Mouse (Mus musculus) adrenal gland, postnatal 14 days (tissue): ENCODE results near the gene Wwp2. TPM values are rescaled to one million over a fixed set of nuclear protein-coding genes. Genes with fewer than 3 reads are reported as not detected.

ENCODE experiments used
- DNase-seq: peaks from one replicate; pipeline ENCODE4 v3.0.0; 2021; ENCODE audit warnings: mixed read lengths
- total RNA-seq: library from RNA; stranded (reverse); gene quantifications from 2 replicates; pipeline ENCODE4 v1.2.3, GENCODE M21; 2021

Gene Wwp2
- total RNA-seq, 1 experiment from 2014 or later, result 27.7 TPM

DNA sequence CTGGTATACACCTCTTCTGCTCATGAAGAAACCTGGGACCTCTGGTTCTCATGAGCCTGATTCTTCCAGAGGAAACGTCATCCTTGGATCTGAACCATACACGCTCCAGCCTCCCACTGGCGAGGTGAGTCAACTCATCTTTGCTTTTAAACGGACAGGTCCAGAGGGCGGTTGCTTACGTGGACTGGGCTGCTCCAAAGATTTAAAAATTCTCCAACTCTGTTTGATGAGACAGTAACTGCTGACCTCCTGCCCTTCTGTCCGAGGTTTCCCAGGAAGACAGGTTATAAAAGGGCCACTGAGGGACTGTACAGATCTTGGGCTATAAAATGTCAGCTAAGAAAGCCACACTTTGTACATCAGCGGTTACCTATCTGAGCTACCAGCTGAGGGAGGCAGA is 5.3 kb upstream of the Wwp2 start:
- DNase-seq, result no peak

DNA sequence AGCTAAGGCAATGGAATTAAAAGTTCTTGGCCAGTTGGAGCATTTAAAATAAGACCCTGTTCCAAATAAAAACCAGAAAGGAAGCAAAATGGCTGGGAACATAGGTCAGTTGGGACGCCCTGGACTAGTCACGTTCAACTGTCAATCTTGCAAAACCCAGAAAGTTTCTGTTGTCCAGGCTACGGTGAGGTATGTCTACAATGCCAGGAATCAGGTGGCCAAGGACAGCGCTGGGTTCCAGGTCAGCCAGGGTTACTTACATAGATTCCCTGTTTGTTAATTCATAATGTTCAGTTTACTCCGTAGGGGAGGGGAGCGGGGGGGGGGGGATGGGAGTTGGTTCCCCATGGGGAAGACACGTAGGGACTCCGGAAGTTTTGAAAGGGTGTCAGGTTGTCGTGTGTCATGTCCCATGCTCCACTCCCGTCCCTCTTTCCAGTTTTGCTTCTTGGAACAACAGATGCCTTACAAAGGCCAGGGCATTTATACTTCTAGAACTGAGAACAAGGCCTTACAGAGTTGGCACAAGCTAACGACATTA is 674 bp upstream of the Wwp2 start:
- DNase-seq, result no peak

DNA sequence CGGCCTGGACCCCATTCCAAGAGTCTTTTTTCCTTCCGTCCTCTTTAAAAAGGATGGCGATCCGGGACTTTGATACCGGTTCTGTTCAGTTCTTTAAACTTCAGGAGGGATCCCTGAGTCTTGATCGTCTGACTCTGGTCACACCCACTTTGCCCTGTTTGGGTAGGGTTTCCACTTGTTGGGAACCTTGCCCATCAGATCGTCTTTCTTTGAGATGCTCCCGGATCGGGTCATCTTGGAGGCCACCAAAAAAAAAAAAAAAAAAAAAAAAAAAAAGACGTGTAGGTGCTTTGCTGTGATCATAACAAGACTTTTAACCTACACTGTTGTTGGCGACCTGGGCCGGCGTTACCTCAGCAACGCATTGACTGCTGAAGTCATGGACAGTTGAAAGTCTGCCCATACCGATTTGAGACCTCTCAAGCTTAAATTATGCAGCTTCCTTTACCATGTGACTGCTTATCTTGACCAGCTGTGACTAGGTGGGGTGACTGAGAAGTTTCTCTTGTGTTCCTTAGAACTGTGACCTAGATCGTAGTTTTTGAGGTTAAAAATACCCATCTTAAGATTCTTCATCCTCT is 766 bp downstream of the Wwp2 start:
- DNase-seq, result peak; percentile 43

DNA sequence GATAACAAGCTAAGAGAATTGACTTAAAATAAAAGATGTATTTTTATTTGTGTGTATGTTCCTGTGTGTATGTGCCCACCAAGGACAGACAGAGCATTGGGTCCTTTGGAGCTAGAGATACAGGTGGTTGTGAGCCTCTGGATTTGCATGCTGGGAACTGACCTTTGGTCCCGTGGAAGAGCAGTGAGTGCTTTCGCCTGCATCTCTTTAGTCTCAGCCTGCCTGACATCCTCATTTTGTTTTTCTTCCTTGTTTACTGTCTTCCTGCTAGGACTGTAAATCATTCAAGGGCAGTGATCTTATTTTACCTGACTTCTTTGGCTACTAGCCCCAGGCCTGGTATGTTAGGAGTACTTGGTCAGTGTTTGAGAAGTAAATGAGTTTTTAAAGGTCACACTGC is 1.5 kb downstream of the Wwp2 start:
- DNase-seq, result no peak

DNA sequence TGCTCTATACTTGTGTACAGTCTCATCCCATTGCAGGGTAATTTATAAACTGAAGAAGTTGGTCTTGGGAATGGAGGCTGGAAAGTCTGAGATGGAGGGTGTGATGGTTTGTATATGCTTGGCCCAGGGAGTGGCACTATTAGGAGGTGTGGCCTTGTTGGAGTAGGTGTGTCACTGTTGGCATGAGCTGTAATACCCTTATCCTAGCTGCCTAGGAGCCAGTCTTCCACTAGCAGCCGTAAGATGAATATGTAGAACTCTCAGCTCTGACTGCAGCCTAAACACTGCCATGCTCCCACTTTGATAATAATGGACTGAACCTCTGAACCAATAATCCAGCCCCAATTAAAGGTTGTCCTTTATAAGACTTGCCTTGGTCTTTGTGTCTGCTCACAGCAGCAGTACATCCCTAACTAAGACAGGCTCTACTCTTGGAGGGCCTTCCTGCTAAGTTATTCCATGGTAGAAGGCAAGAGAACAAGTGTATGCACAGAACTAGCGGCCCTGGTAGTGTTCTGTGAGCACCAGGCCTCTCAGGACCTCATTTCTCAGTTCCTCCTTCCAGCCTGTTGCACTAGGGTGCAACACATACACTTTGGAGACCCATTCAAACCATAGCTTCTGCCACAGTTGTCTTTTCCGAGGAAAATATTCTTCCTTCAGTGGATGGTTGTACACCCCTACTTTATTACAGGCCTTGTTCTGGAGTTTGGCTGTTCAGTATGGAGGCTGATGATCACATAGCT is 3.9 kb downstream of the Wwp2 start:
- DNase-seq, result no peak

DNA sequence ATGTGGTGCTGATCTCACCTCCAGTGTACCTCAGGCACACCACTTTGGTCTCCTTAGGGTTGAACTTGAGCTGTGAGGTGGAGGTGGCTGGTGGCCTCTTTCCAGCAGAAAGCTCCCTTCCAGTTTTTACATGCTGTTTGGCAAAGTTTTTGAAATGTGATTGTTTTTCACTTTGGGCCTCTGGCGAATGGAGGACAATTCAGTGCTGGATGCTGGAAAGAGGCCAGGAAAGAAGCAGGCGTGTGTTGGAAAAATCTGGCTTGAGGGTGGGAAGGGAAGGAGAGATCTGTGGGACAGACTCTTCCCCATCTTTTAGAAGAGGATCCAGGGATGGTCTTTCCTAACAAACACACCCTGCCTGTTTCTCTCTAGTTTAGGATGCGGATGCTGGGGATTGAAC is 8.5 kb downstream of the Wwp2 start:
- DNase-seq, result no peak

DNA sequence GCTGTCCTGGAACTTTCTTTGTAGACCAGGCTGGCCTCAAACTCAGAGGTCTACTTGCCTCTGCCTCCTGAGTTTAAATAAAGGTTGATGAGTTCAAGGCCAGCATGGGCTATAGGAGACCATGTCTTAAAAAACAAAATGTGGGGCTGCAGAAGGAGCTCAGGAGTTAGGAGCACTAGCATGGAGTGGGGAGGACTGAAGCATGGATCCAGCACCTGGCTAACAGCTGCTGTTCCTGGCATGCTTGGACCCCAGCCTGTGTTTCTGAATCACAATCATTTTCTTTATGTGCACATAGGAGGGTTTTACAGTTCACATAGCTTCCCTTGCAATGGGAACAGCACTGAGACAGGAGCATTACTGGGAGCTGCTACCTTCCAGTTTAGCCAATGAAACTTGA is 11.5 kb downstream of the Wwp2 start:
- DNase-seq, result no peak

DNA sequence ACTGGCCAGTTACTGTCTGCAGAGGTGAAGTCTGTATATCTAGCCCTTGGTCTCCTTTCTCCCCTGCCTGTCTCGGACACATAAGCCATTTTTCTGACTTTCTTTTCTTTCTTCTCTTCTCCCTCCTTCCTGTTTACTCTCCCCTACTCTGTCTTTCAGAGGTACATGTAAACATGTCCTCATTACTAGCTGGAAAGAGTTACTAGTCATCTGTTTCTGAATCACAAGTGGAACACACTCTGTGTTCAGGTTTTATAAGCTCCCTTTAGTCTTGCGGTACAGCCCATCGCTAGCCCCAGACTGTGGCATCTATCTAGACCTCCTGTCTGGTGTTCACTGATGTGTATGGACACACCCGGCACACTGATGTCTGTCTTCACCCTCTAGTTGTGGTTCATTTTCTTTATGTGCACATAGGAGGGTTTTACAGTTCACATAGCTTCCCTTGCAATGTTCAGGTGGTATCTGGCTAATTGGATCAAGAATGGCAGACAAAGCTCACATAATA is 12.3 kb downstream of the Wwp2 start:
- DNase-seq, result no peak

DNA sequence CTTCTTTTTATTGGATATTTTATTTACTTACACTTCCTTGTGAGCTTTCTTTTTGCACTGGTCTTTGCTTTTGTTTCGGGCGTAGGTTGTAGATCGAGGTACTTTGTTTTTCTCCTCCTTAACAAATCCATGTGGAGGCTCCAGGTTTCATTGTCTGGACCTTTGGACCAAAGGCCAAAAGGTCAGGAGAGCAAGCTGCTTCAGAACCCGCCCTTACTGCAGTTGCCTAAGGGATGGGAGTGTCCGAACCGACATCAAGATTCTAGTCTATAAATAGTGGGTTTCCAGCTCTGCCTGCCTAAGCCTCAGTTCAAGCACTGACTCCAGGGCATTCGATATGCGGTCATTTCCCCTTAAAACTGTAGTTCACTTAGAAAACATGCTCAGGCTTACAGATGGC is 13.0 kb downstream of the Wwp2 start:
- no peak for DNase-seq

DNA sequence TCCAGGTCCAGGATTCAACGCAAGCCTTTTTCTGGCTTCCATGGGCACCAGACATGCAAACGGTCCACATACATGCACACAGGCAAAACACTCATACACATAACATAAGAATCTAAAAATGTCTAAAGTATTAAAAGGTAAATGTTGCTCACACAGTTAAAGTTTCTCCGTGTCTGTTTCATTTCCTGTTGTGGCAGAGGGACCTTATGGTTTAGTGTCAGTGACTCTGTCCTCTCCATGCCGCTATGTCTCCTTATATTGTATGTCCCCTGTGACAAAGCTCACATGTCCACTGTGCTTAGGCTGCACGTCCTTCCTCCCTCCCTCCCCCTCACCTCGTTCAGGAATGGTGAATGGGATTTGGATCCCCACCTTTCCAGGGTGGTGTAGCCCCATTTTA is 13.5 kb downstream of the Wwp2 start:
- DNase-seq, result no peak

DNA sequence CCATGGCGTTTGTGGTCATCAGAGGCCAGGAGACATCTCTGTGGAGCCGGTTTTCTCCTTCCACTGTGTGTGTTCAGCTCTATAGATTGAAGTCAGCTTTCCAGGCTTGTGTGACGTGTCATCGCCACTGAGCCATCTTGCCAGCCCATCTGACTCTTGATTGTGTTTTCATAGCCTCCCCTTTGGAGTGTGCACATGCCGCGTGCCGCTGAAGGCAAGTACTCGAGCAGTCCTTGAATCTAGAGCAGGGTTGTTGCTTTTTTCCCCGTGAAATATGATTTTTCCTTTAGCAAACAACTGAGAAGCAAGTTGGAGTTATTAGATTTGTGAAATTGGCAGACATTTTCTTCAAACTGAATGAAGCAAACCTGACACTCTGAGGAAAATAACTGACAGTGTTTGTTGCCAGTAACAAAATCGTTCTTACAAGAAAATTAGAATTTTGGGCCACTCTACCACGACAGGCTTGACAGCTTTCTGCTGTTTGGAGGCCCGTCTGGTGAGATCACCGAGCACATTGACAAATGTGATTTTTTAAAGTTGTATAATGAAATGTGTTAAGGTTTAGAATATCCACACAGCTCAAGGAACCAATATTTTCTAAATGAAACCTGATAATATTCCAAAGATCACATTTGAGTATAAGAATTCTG is 15.4 kb downstream of the Wwp2 start:
- DNase-seq, result no peak

DNA sequence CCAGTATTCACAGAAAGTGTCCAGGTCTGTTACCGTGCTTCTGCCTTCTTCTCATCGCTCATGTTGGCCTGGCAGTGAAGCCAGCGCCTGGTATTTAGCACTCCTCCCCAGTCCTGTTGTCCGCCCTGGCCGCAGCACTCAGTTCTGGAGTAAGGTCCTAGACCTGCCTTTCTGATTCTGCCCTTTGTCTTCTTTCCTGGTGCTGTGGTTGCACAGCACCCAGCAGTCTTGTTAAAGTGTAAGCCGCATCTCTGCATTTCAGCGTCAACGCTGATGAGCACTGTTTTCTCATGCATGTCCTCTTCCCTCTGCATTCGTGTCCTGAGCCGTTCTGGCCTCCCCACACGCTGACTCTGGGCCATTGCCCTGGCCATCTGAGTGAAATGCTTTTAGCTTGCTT is 17.2 kb downstream of the Wwp2 start:
- no peak for DNase-seq

DNA sequence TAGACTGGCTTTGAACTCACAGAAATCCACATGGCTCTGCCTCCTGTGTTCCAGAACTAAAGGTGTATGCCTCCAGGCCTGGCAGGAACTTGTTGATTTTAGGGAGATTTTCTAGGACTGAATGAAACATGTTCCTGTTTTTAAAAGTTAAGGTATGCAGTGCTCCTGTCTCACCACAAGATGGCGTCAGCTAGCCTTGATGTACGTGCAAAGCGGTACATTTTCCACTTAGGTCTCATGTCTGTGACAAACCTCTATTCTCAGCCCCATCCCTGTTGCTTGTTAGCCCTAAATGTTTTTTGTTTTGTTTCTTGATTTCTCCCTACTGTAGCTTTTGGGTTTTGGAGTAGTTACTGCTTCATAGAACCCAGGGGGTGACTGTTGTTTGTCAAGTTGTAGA is 19.1 kb downstream of the Wwp2 start:
- DNase-seq, result peak; percentile 60

DNA sequence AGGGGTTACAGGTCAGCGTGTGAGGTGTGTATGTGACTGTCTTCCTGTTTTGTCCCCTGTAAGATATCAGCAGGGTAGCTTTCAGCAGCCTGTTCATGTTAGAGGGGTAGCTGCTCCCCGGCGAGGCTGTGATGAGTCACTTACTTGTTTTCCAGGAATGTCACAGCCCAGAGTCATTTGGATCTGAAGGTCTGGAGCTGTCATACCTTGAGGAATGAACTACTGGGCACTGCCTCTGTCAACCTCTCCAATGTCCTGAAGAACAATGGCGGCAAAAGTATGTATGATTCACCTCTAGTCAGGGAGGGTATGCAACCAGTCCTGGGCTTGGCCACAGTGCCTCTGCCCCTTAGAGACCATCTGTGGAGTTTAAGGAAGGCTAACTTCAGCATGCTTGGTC is 21.6 kb downstream of the Wwp2 start:
- peak; percentile 43 for DNase-seq

DNA sequence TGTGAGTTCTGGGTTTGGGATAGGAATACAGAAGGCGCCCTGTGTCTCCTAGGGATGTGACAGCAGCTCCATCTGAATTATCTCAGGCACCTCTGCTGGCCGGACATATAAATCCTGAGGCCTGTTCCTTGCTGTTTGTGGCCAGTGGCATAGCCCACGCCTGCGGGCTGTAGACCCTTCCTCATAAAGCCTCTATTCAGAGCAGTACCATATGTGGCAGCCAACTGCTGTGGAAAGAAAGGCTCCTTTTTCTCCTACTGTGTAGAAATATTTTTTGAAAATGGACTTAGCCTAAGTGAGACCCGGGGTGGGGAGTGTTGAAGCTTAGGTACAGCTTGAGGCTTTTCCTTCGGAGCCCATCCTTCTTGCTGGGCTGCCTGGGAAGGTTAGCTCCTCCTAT is 22.1 kb downstream of the Wwp2 start:
- DNase-seq, result no peak

DNA sequence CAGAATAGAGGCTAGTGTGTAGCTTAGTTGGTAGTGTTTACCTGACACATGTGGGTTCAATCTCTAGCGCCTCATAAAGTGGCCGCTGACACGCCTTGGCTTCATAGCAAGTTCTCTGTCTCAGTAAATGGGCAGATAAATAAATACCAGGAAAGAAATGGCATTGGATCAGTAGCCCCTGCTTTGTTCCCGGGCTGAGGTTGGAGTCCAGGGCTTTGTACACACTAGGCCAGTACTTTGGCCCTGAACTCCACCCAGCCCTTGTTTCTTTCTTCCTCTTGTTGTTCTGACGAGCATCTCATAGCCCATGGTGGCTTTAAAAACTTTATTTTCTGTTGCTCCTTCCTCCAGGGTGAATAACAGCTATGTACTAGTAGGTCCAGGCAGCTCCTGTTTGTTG is 26.3 kb downstream of the Wwp2 start:
- DNase-seq, result no peak

DNA sequence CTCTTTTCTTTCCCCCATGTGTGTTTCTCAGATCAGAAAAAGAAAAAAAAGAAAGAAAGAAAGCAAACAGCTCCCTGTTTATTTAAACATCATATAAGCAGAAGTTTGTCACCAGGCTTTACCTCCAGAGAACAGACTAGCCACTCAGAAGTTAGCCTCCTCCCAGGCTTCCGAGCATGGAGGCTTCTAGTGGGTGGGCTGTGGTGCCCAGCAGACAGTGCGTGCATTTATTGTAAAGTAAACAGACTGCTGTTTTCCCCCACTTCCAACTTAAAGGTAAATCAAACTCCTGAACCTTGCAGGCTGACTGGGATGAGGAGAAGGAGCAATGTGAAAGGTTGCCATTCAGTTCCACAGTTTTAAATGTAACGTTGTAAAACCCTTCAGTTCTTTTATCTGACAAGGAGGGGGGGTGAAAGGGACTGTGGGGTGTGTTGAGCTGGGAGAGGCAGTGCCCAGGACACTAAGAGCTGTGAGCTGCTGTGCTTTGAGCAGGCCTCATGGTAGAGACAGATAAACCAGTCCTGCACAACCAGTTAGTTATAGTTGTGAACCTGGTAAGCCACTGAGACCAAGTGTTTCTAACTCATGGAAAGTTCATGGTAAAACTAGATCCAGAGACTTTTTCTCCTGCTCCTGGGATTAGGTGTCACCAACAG is 29.3 kb downstream of the Wwp2 start:
- DNase-seq, result no peak

DNA sequence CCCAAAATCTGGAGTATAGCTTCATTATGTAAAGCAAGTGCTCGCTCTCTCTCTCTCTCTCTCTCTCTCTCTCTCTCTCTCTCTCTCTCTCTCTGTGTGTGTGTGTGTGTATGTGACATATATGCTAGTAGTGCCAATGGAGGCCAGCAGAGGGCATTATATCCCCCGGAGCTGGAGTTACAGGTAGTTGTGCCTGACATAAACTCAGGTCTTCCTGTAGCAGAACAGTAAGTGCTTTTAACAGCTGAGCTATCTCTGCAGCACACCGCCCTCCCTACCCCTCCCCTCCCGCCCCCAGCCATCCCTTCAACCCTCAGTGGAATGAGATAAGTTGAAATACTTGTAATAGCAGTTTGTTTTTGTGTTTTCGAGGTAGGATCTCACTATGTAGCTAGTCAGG is 30.5 kb downstream of the Wwp2 start:
- no peak for DNase-seq

DNA sequence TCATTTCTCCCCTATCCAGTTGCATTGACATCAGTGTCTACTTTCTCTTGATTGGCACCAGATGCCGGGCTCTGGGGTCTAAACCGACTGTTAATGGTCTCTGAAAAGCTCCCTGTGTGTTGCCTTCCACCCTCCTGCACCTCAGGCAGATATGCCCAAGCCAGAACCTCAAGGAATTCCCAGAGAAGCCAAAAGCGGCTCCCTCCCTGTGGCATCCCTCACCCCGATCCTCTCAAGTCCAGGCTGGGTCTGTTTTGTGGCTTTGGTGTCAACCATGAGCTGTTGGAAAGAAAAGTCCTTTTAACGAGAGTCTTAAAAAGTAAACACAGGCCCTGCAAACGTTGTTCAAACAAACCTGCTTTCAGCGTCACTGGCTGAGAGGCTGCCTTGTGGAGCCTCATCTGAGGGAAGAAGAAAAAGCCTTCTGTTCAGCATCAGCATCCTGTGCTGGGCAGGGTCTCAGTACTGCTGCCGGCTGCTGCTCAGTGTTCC is 32.7 kb downstream of the Wwp2 start:
- DNase-seq, result no peak

DNA sequence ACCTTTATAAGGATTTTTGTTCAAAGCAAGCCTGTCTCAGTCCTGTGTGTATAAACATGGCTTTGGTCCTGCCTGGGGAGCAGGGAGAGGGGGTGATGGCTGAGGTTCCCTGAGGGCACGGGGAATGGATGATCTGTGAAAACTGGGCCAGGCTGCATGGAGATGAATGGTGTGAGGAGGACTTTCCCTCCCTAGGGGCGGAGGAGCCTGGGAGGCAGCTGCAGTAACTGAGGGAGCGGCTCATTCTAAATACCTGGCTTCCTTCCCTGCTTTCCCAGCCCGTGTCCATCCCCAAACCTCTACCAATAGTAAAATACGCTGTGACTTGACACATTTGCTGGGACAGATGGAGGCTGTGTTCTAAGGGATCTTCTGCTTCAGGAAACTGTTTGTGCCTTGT is 34.1 kb downstream of the Wwp2 start:
- DNase-seq, result no peak

DNA sequence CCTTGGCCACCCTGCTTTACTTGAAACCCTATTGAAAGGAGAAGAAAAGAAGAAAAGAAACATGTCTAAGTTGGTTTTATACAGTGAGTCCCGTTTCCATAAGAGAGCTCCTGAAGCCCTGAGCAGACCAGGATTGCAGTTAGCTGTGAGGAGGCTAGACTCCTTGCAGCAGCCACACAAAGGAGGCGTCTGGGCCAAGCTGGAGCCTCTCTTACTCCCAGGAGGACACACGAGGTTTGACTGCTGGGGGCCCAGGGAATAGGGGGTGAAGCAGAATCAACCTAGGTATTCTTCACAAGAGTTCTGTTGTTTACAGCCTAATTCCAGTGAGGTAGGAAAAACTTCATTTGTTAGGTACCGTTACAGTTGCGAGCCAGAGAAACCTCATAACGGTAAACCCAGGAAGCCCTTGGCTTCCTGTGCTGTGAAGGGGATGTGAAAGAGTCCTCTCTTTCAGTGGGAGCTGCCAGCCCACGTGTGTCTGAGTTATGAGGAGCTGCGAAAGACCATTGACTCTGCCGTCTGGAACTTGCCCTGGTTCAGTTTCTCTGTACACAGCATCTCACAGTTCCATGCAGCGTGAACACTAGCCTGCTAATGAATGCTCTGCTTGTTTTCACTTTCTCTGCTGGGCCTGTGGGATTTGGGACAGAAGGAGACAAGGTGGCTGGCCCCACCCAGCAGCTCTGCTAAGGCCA is 36.4 kb downstream of the Wwp2 start:
- DNase-seq, result no peak

DNA sequence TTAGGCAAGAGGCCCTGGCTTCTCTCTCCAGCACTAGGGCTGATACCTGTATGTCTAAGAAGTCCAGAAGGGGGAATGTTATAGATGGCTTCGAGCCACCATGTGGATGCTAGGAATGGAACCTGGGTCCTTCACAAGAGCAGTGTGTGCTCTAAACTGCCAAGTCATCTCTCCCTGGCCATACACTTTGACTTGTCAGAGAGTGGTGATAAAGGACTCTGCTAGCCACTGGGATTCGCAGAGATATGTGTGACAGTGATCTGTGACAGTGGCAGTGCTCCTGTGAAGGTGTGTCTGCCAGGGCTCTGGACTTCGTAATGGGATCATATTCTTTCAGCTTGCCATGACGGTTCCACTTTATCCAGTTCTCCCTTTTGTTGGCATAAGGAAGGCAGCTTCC is 37.2 kb downstream of the Wwp2 start:
- no peak for DNase-seq
